Mouse (Mus musculus) spleen, postnatal 14 days (tissue): ENCODE data around the gene Olfr878.

Source experiments
- DNase-seq, 2 experiments: peaks; one replicate each; pipeline ENCODE4 v3.0.0; 2021 to 2022; ENCODE audit warnings: low spot score in 2 of 2

The Olfr878 gene

GRCm38 (mm10) chr9:37917540-37917939, at the start of gene Olfr878:
TSS of gene Olfr878 (plus strand) at chr9:37917840.
- no peak for DNase-seq

GRCm38 (mm10) chr9:37870246-37870645, 47.4 kb upstream of the Olfr878 start:
- DNase-seq = no peak

GRCm38 (mm10) chr9:37871097-37871496, 46.5 kb upstream of the Olfr878 start:
- no peak for DNase-seq

DNA sequence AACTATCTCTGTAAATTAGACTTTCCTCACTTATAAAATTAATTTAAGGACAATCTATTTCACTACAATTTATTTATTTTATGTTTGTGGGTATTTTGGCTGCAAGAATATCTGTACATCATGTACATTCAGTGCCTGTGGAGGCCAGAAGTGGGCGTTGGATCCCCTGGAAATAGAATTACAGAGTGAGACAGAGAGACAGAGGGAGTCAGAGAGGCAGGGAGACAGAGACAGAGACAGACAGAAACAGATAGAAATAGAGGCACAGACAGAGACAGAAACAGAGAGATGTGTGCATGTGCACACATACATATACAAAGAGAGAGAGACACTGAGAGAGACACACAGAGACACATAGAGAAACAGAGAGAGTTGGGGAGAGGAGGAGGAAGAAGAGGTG, 46.1 kb upstream of the Olfr878 start:
- no peak for DNase-seq

DNA sequence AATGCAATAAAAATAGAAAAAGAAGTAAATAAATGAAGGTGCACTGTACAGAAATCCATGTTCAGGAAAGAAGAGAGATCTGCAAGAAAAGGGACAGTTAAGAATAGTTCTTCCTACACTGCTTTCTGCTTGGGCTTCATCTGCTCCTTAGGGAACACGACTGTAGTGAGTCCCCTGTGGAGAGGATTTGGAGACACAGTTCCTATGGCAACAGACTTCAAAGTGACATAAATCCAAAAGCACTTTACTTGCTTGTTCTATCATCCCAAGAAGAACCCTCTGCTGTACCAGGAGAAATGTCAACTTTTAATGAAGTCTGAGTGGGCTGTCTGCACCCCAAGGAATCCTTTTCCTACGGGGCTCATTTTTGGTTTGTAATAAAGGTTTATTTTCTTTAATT, 26.7 kb upstream of the Olfr878 start:
- DNase-seq = no peak

GRCm38 (mm10) chr9:37896661-37897060, 21.0 kb upstream of the Olfr878 start, which contains the start of gene Olfr145:
TSS of gene Olfr145 (plus strand) at chr9:37896724.
- no peak for DNase-seq

DNA sequence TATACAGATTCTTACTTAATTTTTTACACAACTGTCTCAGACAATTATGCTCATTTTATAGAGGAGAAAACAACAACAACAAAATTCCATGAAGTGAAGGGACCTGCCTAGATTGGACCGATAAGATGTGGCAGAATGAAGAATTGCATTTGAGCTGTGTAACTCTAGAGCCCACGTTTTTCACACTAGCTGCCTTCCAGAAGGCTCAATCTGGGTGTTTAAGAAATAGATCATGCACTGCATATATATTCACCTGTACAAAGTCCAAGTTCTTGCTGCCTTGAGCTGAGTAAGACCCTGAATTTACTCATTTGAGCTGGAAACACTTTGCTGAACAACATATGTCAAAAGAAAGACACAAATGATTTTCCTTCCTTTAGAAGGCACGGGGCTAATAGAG, 12.1 kb upstream of the Olfr878 start:
- DNase-seq = no peak

- DNase-seq = no peak
These were observed 378 bp downstream of the Olfr878 start for GRCm38 (mm10) chr9:37918018-37918417.

GRCm38 (mm10) chr9:37924194-37924593, 6.6 kb downstream of the Olfr878 start:
- no peak for DNase-seq

DNA sequence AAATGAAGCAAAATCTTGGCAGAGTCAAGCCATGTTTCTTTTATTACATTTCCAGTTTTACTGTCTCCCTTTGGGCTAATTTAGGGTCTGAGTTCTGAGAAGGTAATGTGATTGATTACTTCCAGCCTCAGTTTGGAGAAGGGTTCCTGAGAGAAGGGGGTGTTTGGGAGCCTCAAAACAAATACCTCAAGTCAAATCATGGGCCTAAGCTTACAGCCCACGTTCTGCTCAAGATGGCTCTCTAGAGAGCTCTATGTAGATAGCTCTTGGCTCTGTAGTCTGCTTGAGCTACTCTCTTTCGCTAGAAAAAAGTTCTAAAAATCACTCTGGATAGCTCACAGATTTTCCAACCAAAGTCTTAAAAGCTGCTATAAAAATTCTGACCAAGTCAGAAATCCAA, 7.8 kb downstream of the Olfr878 start:
- DNase-seq = no peak

DNA sequence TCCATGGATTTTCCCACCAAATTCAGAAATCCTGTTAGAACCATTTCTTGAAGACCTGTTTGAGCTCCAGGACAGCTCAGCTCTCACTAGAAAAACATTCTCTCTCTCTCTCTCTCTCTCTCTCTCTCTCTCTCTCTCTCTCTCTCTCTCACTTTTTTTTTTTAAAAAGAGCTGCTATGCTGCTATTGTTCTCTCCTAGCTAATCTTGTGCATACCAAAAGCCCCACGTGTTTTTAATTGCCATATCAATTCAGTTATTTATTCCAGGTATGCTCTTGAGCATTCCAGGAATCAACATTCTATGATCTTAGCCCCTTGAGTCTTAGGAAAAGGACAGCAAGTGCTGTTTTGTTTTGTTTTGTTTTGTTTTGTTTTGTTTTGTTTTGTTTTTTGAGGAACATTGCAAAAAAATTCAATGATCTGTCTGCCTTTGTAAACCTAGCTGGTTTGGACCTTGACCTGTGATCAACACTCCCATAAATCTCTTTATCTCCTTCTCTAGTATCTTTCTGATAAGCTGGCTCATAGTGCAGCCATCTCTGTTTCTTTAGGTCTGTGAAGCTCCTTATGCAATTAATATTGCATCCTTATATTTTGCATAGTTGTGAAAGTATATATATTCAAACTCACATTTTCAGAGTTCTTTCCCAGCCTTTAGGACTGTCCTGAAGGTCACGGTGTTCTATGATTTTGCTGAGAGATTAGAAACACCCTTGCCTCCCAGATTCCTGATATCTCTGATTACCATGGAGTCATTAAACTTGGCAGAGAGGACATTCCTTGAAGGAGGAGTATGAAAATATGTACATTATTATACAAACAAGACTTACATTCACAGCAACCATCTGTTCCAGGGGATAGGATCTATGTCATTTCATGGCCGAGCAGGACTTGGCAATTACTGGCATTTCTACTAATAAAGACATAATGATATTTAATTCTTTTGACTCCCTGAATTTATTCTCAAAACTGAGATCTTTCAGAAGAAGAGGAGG, 8.7 kb downstream of the Olfr878 start:
- DNase-seq = no peak

DNA sequence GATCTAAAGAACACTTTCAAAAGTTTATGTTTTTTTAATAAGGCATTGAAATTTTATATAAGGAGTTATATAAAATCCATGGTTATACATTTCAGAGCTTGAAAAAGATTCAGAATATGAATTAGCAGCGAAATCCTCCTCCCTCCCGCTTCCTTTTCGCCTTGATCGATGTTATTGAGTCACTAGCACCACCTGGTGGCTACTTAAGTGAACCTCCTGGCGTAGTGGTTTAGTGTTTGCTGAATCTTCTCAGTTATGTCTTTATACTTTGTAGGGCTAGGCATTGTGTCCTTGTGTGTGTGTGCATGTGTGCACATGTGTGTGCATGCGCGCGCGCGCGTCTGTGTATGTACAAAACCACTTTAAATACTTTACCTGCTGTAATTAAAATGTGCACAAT, 14.9 kb downstream of the Olfr878 start:
- peak in 1 of 2 experiments; percentile 3 for DNase-seq

DNA sequence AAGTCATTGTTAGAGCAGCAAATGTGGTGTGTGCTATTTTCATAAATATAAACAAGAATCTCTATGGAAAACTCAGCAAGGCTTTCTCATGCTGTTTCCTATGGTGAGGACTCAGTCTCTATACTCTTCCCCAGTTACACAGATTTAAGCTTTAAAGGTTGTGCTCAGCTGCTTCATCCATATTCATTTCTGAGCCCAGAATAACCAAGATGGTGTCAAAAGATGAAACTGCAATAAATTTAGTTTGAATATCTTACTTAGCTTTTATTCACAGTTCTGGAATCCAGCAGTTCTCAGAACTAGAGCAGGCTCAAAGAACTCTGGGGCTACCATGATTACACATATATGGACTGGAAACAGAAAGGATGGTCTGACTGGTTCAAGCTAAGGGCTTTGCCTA, 16.5 kb downstream of the Olfr878 start:
- no peak for DNase-seq

GRCm38 (mm10) chr9:37941167-37941566, 23.5 kb downstream of the Olfr878 start:
- DNase-seq = no peak
